Mouse (Mus musculus) C2C12 (cell line): Measurements from ENCODE around the gene Coq2. TPM values are rescaled to one million over a fixed set of nuclear protein-coding genes. Genes with fewer than 3 reads are reported as not detected.

Experiments used
- H3K27me3 ChIP-seq: one replicate; pipeline ENCODE4 v1.6.1; 2011; ENCODE audit not compliant: control insufficient read depth, insufficient read depth, insufficient read length
- H3K36me3 ChIP-seq: one replicate; pipeline ENCODE4 v1.6.1; 2011; ENCODE audit not compliant: control insufficient read depth, insufficient read depth
- H3K4me3 ChIP-seq: one replicate; pipeline ENCODE4 v1.5.1; 2011; ENCODE audit warnings: mild to moderate bottlenecking, control low read depth; ENCODE audit not compliant: poor library complexity, insufficient read depth, severe bottlenecking
- H3K79me2 ChIP-seq: one replicate; pipeline ENCODE4 v1.6.1; 2011; ENCODE audit not compliant: control insufficient read depth, insufficient read depth
- H3K79me3 ChIP-seq: one replicate; pipeline ENCODE4 v1.6.1; 2011; ENCODE audit warnings: low read depth, control low read depth
- H3ac ChIP-seq: one replicate; pipeline ENCODE3; 2011; ENCODE audit warnings: low read depth; ENCODE audit not compliant: control insufficient read depth, insufficient read length
- CEBPB ChIP-seq: IDR thresholded peaks from one replicate; pipeline ENCODE4 v1.6.1; 2011; ENCODE audit warnings: low read depth, mild to moderate bottlenecking, control low read depth, moderate library complexity
- CTCF ChIP-seq: IDR thresholded peaks from one replicate; pipeline ENCODE4 v1.5.1; 2011; ENCODE audit not compliant: control insufficient read depth, insufficient read depth, insufficient read length
- FOSL1 ChIP-seq: IDR thresholded peaks from one replicate; pipeline ENCODE4 v1.8.0; 2011; ENCODE audit warnings: mild to moderate bottlenecking, low read length; ENCODE audit not compliant: poor library complexity, insufficient read depth, severe bottlenecking
- MAX ChIP-seq: IDR thresholded peaks from one replicate; pipeline ENCODE4 v1.6.1; 2011; ENCODE audit warnings: mild to moderate bottlenecking, control low read depth
- MYOD1 ChIP-seq: IDR thresholded peaks from one replicate; pipeline ENCODE4 v1.6.1; 2011; ENCODE audit warnings: low read depth; ENCODE audit not compliant: control insufficient read depth, insufficient read length
- MYOG ChIP-seq: IDR thresholded peaks from one replicate; pipeline ENCODE4 v1.6.1; 2011; ENCODE audit not compliant: control insufficient read depth, insufficient read length; ENCODE audit errors: extremely low read depth
- USF1 ChIP-seq: IDR thresholded peaks from one replicate; pipeline ENCODE4 v1.6.1; 2011; ENCODE audit warnings: low read depth, mild to moderate bottlenecking, control low read depth, moderate library complexity
- polyA plus RNA-seq: library from polyadenylated mRNA; unstranded; fragments of >200 nt; fragmentation: generic; extraction: Trizol; gene quantifications from one replicate; pipeline ENCODE4 v1.2.1, GENCODE M21; 2012; ENCODE audit warnings: missing spikeins

The Coq2 gene
- polyA plus RNA-seq, 1 experiment, result 25.0 TPM

DNA sequence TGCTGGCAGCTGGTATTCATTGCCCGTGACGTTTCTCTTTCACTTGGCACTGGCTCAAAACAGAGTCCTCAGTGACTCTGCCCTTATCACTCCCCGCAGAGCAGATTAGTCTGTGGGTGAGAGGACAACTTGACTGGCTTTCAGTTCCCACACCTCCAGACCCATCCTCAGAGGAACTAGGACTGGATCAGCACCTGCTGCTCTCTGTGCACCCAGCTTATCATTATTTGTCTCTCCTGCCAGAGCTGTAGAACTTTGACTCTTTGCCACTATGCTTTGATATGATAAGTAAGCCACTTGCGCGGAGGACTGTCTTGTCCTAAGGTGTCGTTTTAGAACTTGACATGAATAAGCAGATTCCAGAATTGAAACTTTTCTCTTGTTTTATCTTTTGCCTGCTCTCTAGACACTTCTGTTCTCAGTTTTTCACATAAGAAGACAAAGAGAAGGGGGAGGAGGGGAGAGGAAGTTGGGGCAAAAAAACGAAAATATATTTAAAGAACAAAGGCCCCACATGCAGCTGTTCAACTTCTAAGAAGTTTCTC lies 30.9 kb downstream of the Coq2 start:
- no peaks in the 10 kb centered on the region for H3K79me2 ChIP-seq
- H3K36me3 ChIP-seq, result no peaks in the 10 kb centered on the region
- TF ChIP-seq CEBPB, result no peak
- no peak for TF ChIP-seq MYOG
- no peak for TF ChIP-seq FOSL1
- no peak overlapping the region for H3ac ChIP-seq
- no peak overlapping the region for H3K4me3 ChIP-seq
- H3K27me3 ChIP-seq, result no peaks in the 10 kb centered on the region
- no peaks in the 10 kb centered on the region for H3K79me3 ChIP-seq

DNA sequence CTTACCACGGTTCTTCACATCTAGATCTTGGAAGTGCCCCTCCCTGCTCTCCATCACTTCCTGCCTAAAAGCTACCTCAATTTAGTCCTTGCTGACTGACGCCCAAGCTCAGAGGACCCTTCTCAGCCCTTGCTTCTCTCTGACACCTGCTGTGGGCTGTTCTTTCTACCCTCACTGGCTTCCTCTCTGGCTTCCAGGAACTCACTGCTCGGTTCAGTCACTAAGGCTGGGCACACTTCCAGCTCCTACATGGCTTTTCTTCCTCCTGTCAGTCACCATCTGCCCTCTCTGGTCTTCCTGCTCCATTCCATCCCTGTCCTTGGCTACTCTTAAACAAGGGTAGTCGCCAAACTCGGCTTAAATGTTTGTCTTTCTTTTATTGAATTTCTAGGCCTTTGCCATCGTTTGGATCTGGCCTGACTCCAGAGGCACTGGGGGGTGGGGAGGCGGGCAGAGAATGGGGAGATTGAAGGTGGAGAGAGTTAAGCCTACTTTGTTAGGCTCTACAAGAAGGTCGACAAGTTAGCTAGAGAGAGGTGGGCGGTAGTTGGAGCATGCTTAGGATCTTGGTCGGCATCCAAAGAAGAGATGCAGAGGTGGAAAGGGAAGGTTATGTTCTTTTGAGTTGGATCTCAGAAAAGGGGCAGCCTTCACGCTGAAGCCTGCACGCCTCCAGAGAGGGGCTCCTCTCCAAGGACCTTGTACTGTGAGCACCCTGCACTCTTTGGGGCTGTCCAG lies 31.5 kb downstream of the Coq2 start:
- TF ChIP-seq MYOD1, result no peak
- TF ChIP-seq CTCF, result no peak
- TF ChIP-seq MYOG, result no peak
- no peak for TF ChIP-seq MAX
- TF ChIP-seq USF1, result no peak
- TF ChIP-seq FOSL1, result no peak
- no peak for TF ChIP-seq CEBPB
- Histone ChIP-seq H3K27me3 (no peaks in the 10 kb centered on the region), H3K36me3 (no peaks in the 10 kb centered on the region), H3ac (no peak overlapping the region), H3K4me3 (no peak overlapping the region), H3K79me2 (no peaks in the 10 kb centered on the region), H3K79me3 (no peaks in the 10 kb centered on the region)

DNA sequence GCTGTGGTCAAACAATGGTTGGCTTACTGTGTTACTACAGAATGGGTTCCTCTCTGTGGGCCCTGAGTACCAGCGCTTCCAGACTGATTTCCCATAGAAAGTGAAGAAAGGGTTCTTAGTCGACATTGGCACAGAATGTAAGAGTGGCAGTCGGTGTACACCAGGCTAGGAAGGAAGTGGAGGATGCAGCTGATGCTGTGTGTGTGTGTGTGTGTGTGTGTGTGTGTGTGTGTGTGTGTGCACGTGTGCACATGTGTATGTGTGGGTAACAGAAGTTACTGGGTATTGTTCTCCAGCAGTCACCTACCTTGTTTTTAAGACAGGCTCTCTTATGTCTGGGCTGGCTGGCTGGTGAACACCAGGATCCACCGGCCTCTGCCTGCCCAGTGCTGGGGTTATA lies 32.6 kb downstream of the Coq2 start:
- Histone ChIP-seq H3K27me3 (no peaks in the 10 kb centered on the region), H3K79me3 (no peaks in the 10 kb centered on the region), H3K36me3 (no peaks in the 10 kb centered on the region), H3ac (no peak overlapping the region), H3K4me3 (no peak overlapping the region), H3K79me2 (no peaks in the 10 kb centered on the region)
- no peak for TF ChIP-seq MYOG
- TF ChIP-seq CEBPB, result no peak
- no peak for TF ChIP-seq CTCF
- TF ChIP-seq USF1, result no peak
- no peak for TF ChIP-seq MAX
- TF ChIP-seq FOSL1, result no peak
- TF ChIP-seq MYOD1, result no peak

DNA sequence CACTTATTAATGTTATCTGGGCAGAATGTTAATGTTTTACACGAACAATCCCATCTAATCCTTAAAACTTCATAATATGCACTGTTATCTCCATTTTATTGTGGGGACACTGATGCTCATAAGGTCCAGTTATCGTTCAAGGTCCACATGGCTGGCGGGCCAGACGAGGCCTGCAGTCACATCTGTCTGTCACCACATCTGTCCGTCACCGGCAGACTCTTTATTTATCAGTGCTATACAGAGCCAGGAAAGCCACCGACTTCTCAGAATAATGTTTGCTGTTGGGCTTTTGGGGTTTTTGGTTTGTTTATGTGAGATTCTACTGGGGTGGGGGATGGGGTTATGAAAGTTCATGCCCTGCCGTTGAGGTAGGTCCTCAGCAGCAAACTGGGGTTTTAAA lies 36.5 kb downstream of the Coq2 start:
- TF ChIP-seq USF1, result no peak
- no peak for TF ChIP-seq MYOG
- TF ChIP-seq MAX, result no peak
- Histone ChIP-seq H3K36me3 (no peaks in the 10 kb centered on the region), H3K27me3 (no peaks in the 10 kb centered on the region), H3K79me2 (no peaks in the 10 kb centered on the region), H3K79me3 (no peaks in the 10 kb centered on the region), H3K4me3 (no peak overlapping the region), H3ac (no peak overlapping the region)

- Histone ChIP-seq H3K79me3 (no peaks in the 10 kb centered on the region), H3ac (no peak overlapping the region), H3K27me3 (no peaks in the 10 kb centered on the region), H3K79me2 (no peaks in the 10 kb centered on the region), H3K4me3 (no peak overlapping the region), H3K36me3 (no peaks in the 10 kb centered on the region)
- no peak for TF ChIP-seq MAX
- TF ChIP-seq CTCF, result no peak
- no peak for TF ChIP-seq MYOD1
- no peak for TF ChIP-seq FOSL1
- no peak for TF ChIP-seq MYOG
- TF ChIP-seq USF1, result no peak
- TF ChIP-seq CEBPB, result no peak
Observed at GRCm38 (mm10) chr5:100636794-100637544, 38.0 kb downstream of the Coq2 start.

- TF ChIP-seq USF1 (no peak), CEBPB (no peak), CTCF (no peak), MYOD1 (no peak)
- Histone ChIP-seq H3K4me3 (no peak overlapping the region), H3ac (no peak overlapping the region), H3K36me3 (no peaks in the 10 kb centered on the region), H3K79me2 (no peaks in the 10 kb centered on the region), H3K79me3 (no peaks in the 10 kb centered on the region), H3K27me3 (no peaks in the 10 kb centered on the region)
Observed at GRCm38 (mm10) chr5:100635908-100636307, 39.0 kb downstream of the Coq2 start.
